Mouse (Mus musculus) midbrain, embryonic 13.5 days (tissue): ENCODE results near the gene 4933406M09Rik. TPM values are rescaled to one million over a fixed set of nuclear protein-coding genes. Genes with fewer than 3 reads are reported as not detected.

ENCODE experiments used
- ATAC-seq: fragments of 200-750 bp; cut with Nextera tagmentation; 2 replicates; pipeline ENCODE4 v1.8.0; 2017; ENCODE audit warnings: mild to moderate bottlenecking, moderate TSS enrichment, moderate library complexity
- H3K27ac ChIP-seq: fragments of 300-500 bp; sonication (generic); 2 replicates; pipeline ENCODE4 v1.5.1; 2015; ENCODE audit warnings: inconsistent platforms, mild to moderate bottlenecking, moderate library complexity
- H3K27me3 ChIP-seq: fragments of 300-500 bp; sonication (generic); 2 replicates; pipeline ENCODE4 v1.6.1; 2015; ENCODE audit warnings: mild to moderate bottlenecking, inconsistent platforms
- H3K36me3 ChIP-seq: fragments of 300-500 bp; sonication (generic); 2 replicates; pipeline ENCODE4 v1.6.1; 2015; ENCODE audit warnings: mild to moderate bottlenecking, inconsistent platforms
- H3K4me1 ChIP-seq: fragments of 300-500 bp; sonication (generic); replicated peaks from 2 replicates; pipeline ENCODE4 v1.6.1; 2015; ENCODE audit warnings: inconsistent platforms
- H3K4me2 ChIP-seq: fragments of 300-500 bp; sonication (generic); replicated peaks from 2 replicates; pipeline ENCODE4 v1.6.1; 2015; ENCODE audit warnings: moderate library complexity, mild to moderate bottlenecking, inconsistent platforms
- H3K4me3 ChIP-seq: fragments of 300-500 bp; sonication (generic); replicated peaks from 2 replicates; pipeline ENCODE4 v1.5.1; 2015; ENCODE audit warnings: mild to moderate bottlenecking, inconsistent platforms
- H3K9ac ChIP-seq: fragments of 300-500 bp; sonication (generic); replicated peaks from 2 replicates; pipeline ENCODE4 v1.6.1; 2015; ENCODE audit warnings: mild to moderate bottlenecking, inconsistent platforms
- H3K9me3 ChIP-seq: fragments of 300-500 bp; sonication (generic); 2 replicates; pipeline ENCODE4 v1.6.1; 2016; ENCODE audit warnings: mild to moderate bottlenecking, inconsistent platforms
- WGBS: fragments of 180-500 bp; shearing (Covaris S2); methylation state at CpG from one replicate; pipeline ENCODE4 v1.1.7; 2015; 5-methylcytosine and 5-hydroxymethylcytosine counted together
- polyA plus RNA-seq: library from polyadenylated mRNA; unstranded; fragments of >200 nt; fragmentation: Nextera tagmentation; extraction: Ambion mirVana; gene quantifications from 2 replicates; pipeline ENCODE4 v1.2.1, GENCODE M21; 2015

Gene 4933406M09Rik
- polyA plus RNA-seq, 1 experiment from 2014 or later, result not detected

DNA sequence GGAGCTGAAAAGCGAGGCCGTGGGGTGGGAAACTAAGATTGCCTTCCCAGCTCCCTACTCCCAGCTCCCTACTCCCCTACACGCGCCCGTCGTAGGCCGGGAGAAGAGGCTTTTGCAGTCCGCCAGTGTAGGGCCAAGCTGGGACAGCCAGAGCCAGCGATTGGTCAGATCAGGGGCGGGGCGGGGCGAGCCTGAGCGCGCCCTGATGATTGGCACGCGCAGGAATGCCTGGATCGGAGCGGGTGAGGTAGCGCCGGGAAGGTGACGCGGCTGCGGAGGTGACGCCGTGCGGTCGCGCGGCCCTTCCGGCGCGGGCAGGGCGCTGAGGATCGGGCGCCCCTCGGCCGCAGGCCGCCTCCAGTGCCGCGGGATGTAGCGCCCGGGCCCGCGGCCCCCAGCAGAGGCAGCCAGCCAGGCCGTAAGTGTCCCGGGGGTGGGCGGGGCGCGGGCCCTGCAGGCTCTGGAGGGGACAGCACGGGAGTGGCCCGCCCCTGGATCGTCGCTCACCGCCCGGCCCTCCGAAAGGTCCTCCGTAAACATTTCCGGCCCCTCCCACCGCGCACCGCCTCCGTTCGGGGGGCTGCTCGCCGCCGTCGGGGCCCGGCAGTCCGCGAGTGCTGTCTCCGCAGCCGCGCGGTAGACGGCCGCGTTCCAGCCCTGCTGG, 29.6 kb downstream of the 4933406M09Rik start, which contains the start of gene Adipor1:
Gene Adipor1, plus strand, starts transcription at position 211 of the 664 bp plus-strand sequence.
- under 1% methylated on average over 63 of the region's 77 CpGs for WGBS
- H3K27ac ChIP-seq, result peak within 1 kb of the TSS; percentile 93
- peaks cover 10% of the 10 kb centered on the region; the same call in 1 of the 2 replicates for H3K36me3 ChIP-seq
- H3K9me3 ChIP-seq, result no peaks in the 10 kb centered on the region
- peak; percentile 100 for ATAC-seq
- no peaks in the 10 kb centered on the region for H3K27me3 ChIP-seq
- peaks cover 44% of the 10 kb centered on the region for H3K4me1 ChIP-seq
- H3K4me2 ChIP-seq, result peak within 1 kb of the TSS; percentile 61
- peak within 1 kb of the TSS; percentile 91 for H3K4me3 ChIP-seq
- H3K9ac ChIP-seq, result peak within 1 kb of the TSS; percentile 91

DNA sequence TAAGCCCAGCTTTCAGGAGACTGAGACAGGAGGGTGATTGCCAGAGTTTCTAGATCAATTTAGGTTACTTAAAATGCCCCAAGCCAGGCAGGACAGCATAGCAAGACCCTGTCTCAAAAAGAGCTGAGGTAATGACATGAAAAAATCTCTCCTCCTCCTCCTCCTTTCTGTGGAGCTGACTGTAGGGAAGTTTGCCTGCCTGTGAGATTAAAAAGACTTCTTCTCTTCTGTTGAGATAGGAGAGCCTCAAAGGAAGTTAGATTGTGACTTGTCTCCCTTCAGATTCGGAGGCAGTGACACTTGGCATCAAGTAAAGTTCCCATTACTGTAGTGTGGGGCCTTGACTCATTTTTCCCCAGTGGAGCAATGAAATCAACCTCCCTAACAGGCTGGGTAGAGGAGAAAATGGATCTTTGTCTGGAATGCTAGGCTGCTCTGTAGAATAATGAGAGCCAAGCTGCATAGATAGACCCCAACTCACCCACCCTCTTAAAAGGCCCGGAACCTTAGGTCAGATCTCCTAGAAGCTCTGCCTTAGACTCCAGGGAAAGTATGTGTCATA, 32.8 kb downstream of the 4933406M09Rik start:
- peaks cover 50% of the 10 kb centered on the region for H3K4me1 ChIP-seq
- no peak overlapping the region for H3K4me2 ChIP-seq
- no peaks in the 10 kb centered on the region for H3K9me3 ChIP-seq
- 84% methylated on average over 2 of the region's 2 CpGs for WGBS
- ATAC-seq, result no peak
- H3K9ac ChIP-seq, result no peak overlapping the region
- H3K36me3 ChIP-seq, result peaks cover 7% of the 10 kb centered on the region
- H3K27ac ChIP-seq, result no peak overlapping the region
- no peaks in the 10 kb centered on the region for H3K27me3 ChIP-seq
- no peak overlapping the region for H3K4me3 ChIP-seq

- Histone ChIP-seq H3K9ac (no peak overlapping the region), H3K27me3 (no peaks in the 10 kb centered on the region), H3K4me2 (no peak overlapping the region), H3K4me1 (peaks cover 50% of the 10 kb centered on the region), H3K9me3 (no peaks in the 10 kb centered on the region), H3K36me3 (peaks cover 14% of the 10 kb centered on the region), H3K4me3 (no peak overlapping the region), H3K27ac (0 out of 2 replicates have a peak overlapping the region, but pooled peaks have one; percentile 35)
- WGBS, result 79% methylated on average over 1 of the region's 1 CpGs
- no peak for ATAC-seq
Measured at GRCm38 (mm10) chr1:134419176-134419575, 33.4 kb downstream of the 4933406M09Rik start.

DNA sequence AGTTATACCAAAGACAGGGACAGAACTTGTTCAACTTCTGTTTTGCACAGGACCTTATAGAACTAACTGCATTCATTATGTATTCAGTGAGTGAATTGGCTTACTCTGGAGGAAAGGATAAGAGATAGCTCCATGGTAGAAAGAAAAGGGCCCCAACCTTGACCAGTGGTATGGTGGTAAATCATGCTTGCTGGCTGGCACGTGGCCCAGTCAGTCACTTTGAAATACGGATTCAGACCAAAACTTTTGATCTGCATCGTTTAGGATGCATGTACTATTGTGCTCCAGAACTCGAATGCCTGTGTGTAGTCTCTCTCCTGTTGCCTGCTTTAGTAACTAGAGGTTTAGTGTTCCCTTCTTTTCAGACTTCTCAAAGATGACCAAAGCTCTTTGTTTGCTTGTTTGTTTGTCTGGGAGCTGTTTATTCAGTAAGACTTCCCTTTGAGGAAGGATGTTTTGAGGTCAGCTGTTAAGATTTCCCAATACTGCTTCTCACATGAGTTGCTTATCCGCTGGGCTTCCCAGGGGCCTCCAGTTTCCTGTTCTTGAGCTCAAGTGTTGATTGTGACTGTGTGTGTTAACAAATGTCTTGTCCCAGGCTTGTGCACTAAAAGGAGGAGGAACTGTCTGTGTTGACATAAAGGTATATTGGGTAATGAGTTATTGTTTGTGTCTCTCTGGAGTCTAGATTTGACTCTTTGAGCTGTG, 34.2 kb downstream of the 4933406M09Rik start:
- H3K9ac ChIP-seq, result no peak overlapping the region
- no peaks in the 10 kb centered on the region for H3K9me3 ChIP-seq
- no peak overlapping the region for H3K4me2 ChIP-seq
- H3K36me3 ChIP-seq, result peaks cover 21% of the 10 kb centered on the region
- peaks cover 43% of the 10 kb centered on the region for H3K4me1 ChIP-seq
- H3K27me3 ChIP-seq, result no peaks in the 10 kb centered on the region
- H3K27ac ChIP-seq, result peak overlapping the region; percentile 35; the same call in 1 of the 2 replicates
- no peak overlapping the region for H3K4me3 ChIP-seq
- WGBS, result 56% methylated on average over 5 of the region's 5 CpGs
- ATAC-seq, result no peak

DNA sequence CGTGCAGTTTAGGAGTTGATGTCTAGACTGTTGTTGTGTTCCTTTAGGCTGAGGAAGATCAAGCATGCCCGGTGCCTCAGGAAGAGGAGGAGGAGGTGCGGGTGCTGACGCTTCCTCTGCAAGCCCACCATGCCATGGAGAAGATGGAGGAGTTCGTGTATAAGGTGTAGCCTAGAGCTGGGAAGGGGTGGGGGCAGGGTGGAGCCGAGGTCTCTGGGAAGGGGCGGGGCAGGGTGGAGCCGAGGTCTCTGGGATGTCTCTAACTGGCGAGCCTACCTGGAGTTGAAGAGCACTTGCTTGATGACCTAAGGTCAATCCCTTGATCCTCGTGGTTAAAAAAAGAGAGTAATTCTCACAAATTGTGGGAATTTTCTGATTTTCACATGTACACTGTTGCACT, 38.2 kb downstream of the 4933406M09Rik start:
- Histone ChIP-seq H3K36me3 (peaks cover 61% of the 10 kb centered on the region), H3K9ac (no peak overlapping the region), H3K4me2 (no peak overlapping the region), H3K27ac (no peak overlapping the region), H3K4me3 (no peak overlapping the region), H3K27me3 (no peaks in the 10 kb centered on the region), H3K4me1 (peaks cover 15% of the 10 kb centered on the region), H3K9me3 (no peaks in the 10 kb centered on the region)
- 84% methylated on average over 10 of the region's 10 CpGs for WGBS
- ATAC-seq, result no peak

DNA sequence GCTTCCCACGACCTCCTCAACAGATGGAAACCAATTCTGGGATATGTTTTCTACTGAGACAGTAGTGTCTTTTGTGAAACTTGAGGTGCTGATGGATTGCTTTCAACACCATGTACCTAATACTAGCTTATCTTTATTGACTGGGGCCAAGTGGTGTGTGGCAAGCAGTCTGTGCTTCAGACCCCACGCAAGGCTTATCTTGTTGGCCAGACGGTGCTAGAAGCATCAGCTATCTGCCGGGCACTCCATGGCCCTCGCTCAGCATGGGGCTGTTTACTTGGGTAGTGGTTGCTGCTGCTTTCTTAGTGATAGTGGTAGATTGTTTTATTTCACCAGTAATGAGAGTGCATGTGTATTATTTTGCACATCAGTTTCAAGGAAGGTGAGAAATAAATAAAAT, 40.5 kb downstream of the 4933406M09Rik start:
- Histone ChIP-seq H3K4me2 (no peak overlapping the region), H3K36me3 (peaks cover 80% of the 10 kb centered on the region), H3K9ac (no peak overlapping the region), H3K27ac (no peak overlapping the region), H3K27me3 (no peaks in the 10 kb centered on the region), H3K9me3 (no peaks in the 10 kb centered on the region), H3K4me1 (0 out of 2 replicates have a peak, but pooled peaks cover under 1% of the 10 kb centered on the region), H3K4me3 (no peak overlapping the region)
- ATAC-seq, result no peak
- WGBS, result 84% methylated on average over 5 of the region's 5 CpGs

DNA sequence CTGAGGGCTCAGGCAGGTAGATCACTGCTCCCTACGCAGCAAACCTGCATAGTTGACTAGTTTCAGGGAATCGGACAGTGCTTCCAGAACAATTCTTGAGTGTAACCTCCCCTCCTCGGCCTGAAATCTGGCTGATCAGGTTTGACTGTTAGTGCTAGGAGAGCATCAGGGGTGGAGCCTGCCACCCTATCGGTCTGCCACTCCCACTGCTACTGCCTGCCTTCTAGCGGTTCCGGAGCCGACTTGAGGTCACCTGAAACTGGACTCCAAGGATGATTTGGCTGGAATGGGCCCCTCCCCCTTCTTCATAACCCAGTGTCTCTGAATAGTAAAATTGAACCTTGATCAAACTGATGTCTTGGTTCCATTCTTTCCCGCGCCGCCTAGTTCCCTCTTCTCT, 47.3 kb downstream of the 4933406M09Rik start:
- 92% methylated on average over 10 of the region's 10 CpGs for WGBS
- no peaks in the 10 kb centered on the region for H3K4me1 ChIP-seq
- H3K4me2 ChIP-seq, result no peak overlapping the region
- H3K4me3 ChIP-seq, result no peak overlapping the region
- H3K27me3 ChIP-seq, result no peaks in the 10 kb centered on the region
- ATAC-seq, result no peak
- no peak overlapping the region for H3K9ac ChIP-seq
- peaks cover 54% of the 10 kb centered on the region for H3K36me3 ChIP-seq
- H3K9me3 ChIP-seq, result no peaks in the 10 kb centered on the region
- no peak overlapping the region for H3K27ac ChIP-seq

- Histone ChIP-seq H3K27me3 (no peaks in the 10 kb centered on the region), H3K9me3 (no peaks in the 10 kb centered on the region), H3K36me3 (peaks cover 49% of the 10 kb centered on the region), H3K9ac (no peak overlapping the region), H3K4me3 (no peak overlapping the region), H3K27ac (no peak overlapping the region), H3K4me2 (no peak overlapping the region), H3K4me1 (no peaks in the 10 kb centered on the region)
- 95% methylated on average over 4 of the region's 4 CpGs for WGBS
- ATAC-seq, result no peak
Measured at GRCm38 (mm10) chr1:134433473-134433872, 47.7 kb downstream of the 4933406M09Rik start.

DNA sequence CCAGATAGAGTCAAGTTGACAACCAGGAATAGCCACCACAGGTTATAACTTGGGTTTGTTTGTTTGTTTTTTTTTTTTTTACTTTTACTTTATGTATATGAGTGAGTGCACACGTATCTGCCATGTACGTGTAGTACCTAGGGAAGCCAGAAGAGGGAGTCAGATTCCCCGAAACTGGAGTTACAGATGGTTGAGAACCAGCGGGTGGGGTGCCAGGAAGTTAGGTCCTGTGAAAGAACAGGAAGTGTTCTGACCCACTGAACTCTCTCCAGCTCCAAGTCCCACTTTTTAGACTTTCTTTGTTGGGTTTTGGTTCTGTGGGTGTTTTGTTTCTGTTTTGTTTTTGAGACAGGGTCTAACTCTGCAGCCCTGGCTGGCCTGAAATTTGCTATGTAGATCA, 49.7 kb downstream of the 4933406M09Rik start:
- no peak for ATAC-seq
- 33% methylated on average over 4 of the region's 4 CpGs for WGBS
- H3K36me3 ChIP-seq, result peaks cover 33% of the 10 kb centered on the region
- no peaks in the 10 kb centered on the region for H3K4me1 ChIP-seq
- H3K4me2 ChIP-seq, result no peak overlapping the region
- no peak overlapping the region for H3K27ac ChIP-seq
- H3K27me3 ChIP-seq, result no peaks in the 10 kb centered on the region
- no peak overlapping the region for H3K9ac ChIP-seq
- no peak overlapping the region for H3K4me3 ChIP-seq
- no peaks in the 10 kb centered on the region for H3K9me3 ChIP-seq

DNA sequence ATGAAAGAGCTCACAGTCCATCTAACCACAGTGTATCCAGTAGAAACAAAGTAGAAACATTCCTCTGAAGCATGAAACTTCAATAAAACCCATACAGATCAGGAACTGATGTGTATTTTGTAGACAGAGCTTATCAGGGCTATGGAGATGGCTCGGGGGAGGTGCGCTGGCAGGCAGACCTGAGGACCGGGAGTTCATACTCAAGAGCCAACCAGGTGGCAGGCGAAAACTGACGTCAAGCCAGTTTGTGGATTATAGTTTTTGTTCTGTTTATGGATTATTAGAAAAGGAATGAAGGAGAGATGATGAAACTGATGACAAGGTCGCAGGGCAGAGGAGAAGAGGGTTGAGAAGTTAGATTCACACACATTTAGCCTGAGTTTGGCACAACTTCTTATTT, 54.7 kb downstream of the 4933406M09Rik start:
- H3K4me3 ChIP-seq, result no peak overlapping the region
- H3K4me2 ChIP-seq, result no peak overlapping the region
- 93% methylated on average over 6 of the region's 6 CpGs for WGBS
- H3K9ac ChIP-seq, result no peak overlapping the region
- ATAC-seq, result no peak
- H3K9me3 ChIP-seq, result no peaks in the 10 kb centered on the region
- no peak overlapping the region for H3K27ac ChIP-seq
- no peaks in the 10 kb centered on the region for H3K36me3 ChIP-seq
- H3K4me1 ChIP-seq, result no peaks in the 10 kb centered on the region
- no peaks in the 10 kb centered on the region for H3K27me3 ChIP-seq
